Mouse (Mus musculus) C2C12 (cell line): ENCODE measurements around the gene Mrps34. TPM values are rescaled to one million over a fixed set of nuclear protein-coding genes. Genes with fewer than 3 reads are reported as not detected.

Source experiments
- H3K27me3 ChIP-seq: one replicate; pipeline ENCODE4 v1.6.1; 2011; ENCODE audit not compliant: control insufficient read depth, insufficient read depth, insufficient read length
- H3K36me3 ChIP-seq: one replicate; pipeline ENCODE4 v1.6.1; 2011; ENCODE audit not compliant: control insufficient read depth, insufficient read depth
- H3K4me3 ChIP-seq: one replicate; pipeline ENCODE4 v1.5.1; 2011; ENCODE audit warnings: mild to moderate bottlenecking, control low read depth; ENCODE audit not compliant: poor library complexity, insufficient read depth, severe bottlenecking
- H3K79me2 ChIP-seq: one replicate; pipeline ENCODE4 v1.6.1; 2011; ENCODE audit not compliant: control insufficient read depth, insufficient read depth
- H3K79me3 ChIP-seq: one replicate; pipeline ENCODE4 v1.6.1; 2011; ENCODE audit warnings: low read depth, control low read depth
- H3ac ChIP-seq: one replicate; pipeline ENCODE3; 2011; ENCODE audit warnings: low read depth; ENCODE audit not compliant: control insufficient read depth, insufficient read length
- CEBPB ChIP-seq: IDR thresholded peaks from one replicate; pipeline ENCODE4 v1.6.1; 2011; ENCODE audit warnings: low read depth, mild to moderate bottlenecking, control low read depth, moderate library complexity
- CTCF ChIP-seq: IDR thresholded peaks from one replicate; pipeline ENCODE4 v1.5.1; 2011; ENCODE audit not compliant: control insufficient read depth, insufficient read depth, insufficient read length
- FOSL1 ChIP-seq: IDR thresholded peaks from one replicate; pipeline ENCODE4 v1.8.0; 2011; ENCODE audit warnings: mild to moderate bottlenecking, low read length; ENCODE audit not compliant: poor library complexity, insufficient read depth, severe bottlenecking
- MAX ChIP-seq: IDR thresholded peaks from one replicate; pipeline ENCODE4 v1.6.1; 2011; ENCODE audit warnings: mild to moderate bottlenecking, control low read depth
- MYOD1 ChIP-seq: IDR thresholded peaks from one replicate; pipeline ENCODE4 v1.6.1; 2011; ENCODE audit warnings: low read depth; ENCODE audit not compliant: control insufficient read depth, insufficient read length
- MYOG ChIP-seq: IDR thresholded peaks from one replicate; pipeline ENCODE4 v1.6.1; 2011; ENCODE audit not compliant: control insufficient read depth, insufficient read length; ENCODE audit errors: extremely low read depth
- USF1 ChIP-seq: IDR thresholded peaks from one replicate; pipeline ENCODE4 v1.6.1; 2011; ENCODE audit warnings: low read depth, mild to moderate bottlenecking, control low read depth, moderate library complexity
- polyA plus RNA-seq: library from polyadenylated mRNA; unstranded; fragments of >200 nt; fragmentation: generic; extraction: Trizol; gene quantifications from one replicate; pipeline ENCODE4 v1.2.1, GENCODE M21; 2012; ENCODE audit warnings: missing spikeins

Gene Mrps34
- polyA plus RNA-seq, 1 experiment, result 107 TPM

DNA sequence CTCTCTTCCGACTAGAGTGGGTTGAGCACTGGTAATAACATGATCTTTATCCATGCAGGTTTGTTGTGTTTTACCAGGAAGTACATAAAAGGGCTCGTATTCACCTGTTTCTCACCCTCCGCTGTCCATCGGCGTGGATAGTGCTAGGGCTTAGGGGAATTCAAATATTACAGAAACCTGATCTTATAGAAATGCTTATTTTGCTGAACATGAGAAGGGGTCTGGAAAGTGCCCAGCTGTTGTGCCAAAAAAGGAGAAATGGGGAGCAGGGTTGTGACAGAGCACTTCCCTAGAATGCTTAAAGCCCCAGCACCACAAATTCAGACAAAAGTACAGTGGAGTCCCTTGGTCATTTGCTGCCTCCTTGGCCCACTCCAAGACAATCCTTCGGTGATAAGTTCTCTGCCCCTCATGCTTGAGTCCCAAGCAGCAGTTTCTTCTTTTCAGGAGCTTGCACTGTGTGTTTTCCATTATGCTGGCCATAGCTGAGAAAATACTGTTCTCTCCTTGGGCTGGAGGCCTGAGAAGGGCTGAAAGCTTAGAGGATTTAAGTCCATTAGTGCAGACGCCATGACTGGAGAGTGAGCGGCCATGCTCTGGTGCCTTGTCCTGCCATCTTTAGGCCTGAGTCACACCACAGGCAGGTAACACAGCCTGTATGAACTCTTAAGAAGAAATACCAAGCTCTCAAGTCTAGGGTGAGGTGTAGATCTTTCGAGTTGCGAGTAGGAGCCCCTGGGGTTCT lies 43.4 kb upstream of the Mrps34 start:
- Histone ChIP-seq H3K36me3 (no peaks in the 10 kb centered on the region), H3K79me2 (peaks cover 19% of the 10 kb centered on the region), H3K79me3 (no peaks in the 10 kb centered on the region), H3ac (no peak overlapping the region), H3K4me3 (no peak overlapping the region), H3K27me3 (no peaks in the 10 kb centered on the region)
- TF ChIP-seq MAX (no peak), MYOD1 (no peak)

GRCm38 (mm10) chr17:24855838-24856464 lies 39.0 kb upstream of the Mrps34 start:
- Histone ChIP-seq H3K27me3 (no peaks in the 10 kb centered on the region), H3K79me3 (no peaks in the 10 kb centered on the region), H3ac (peak overlapping the region; percentile 13), H3K36me3 (no peaks in the 10 kb centered on the region), H3K4me3 (no peak overlapping the region), H3K79me2 (no peaks in the 10 kb centered on the region)
- TF ChIP-seq FOSL1 (peak; percentile 91), MAX (peak; percentile 53), CEBPB (no peak), MYOD1 (no peak), USF1 (peak; percentile 83)

DNA sequence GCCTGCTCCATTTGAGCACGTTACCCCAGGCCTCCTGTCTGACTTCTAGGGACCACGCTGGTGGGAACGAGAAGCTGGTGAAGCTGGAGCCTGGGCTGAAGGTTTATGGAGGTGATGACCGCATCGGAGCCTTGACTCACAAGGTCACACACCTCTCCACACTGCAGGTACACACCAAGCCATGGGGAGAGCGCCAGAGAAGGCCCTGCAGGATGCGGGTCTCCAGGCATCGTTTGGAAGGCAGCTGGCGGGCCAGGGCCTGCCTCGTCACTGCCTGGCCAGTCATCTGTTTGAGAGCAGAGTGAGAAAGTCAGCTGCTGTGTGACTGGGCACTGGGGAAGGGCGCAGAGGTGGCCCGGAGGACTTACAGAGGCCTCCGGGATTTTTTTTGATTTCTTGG lies 38.3 kb upstream of the Mrps34 start:
- no peaks in the 10 kb centered on the region for H3K79me3 ChIP-seq
- no peak overlapping the region for H3ac ChIP-seq
- no peak for TF ChIP-seq MYOD1
- no peak for TF ChIP-seq MYOG
- no peak for TF ChIP-seq CTCF
- TF ChIP-seq CEBPB, result no peak
- TF ChIP-seq USF1, result no peak
- TF ChIP-seq FOSL1, result no peak
- TF ChIP-seq MAX, result no peak
- no peaks in the 10 kb centered on the region for H3K79me2 ChIP-seq
- no peaks in the 10 kb centered on the region for H3K27me3 ChIP-seq
- no peaks in the 10 kb centered on the region for H3K36me3 ChIP-seq
- H3K4me3 ChIP-seq, result no peak overlapping the region

DNA sequence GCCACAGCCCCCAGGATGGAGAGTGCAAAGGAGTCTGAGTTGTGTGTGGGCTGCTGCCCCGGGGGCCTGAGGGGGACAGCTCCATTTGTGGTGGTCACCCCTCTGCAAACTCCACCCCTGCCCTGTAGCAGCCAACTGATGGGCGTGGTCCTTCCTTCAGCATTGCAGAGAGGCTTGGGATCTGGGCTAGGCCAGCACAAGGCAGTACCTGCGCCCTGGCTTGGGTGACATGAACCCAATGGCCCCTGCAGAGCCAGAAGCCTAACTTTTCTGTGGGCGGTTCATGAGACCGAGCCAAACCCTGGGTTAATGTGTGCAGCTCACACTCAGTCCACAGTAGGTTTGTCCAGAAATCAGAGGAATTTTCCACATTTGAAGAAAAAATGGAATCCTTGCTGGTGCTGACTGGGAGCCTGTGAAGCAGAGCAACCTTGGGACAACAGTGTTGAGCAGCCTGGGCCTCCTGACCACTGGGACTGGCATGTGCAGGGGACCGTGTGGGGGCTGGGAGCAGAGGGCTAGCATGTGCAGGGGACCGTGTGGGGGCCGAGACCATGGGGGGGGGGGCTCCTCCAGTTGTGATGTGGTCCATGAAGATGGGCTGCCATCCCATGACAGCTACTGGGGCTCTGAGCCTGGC lies 37.0 kb upstream of the Mrps34 start:
- no peak overlapping the region for H3K4me3 ChIP-seq
- no peaks in the 10 kb centered on the region for H3K27me3 ChIP-seq
- TF ChIP-seq MYOD1, result no peak
- TF ChIP-seq CEBPB, result no peak
- no peak for TF ChIP-seq FOSL1
- no peak for TF ChIP-seq USF1
- no peak for TF ChIP-seq MAX
- H3K79me2 ChIP-seq, result no peaks in the 10 kb centered on the region
- H3K79me3 ChIP-seq, result no peaks in the 10 kb centered on the region
- H3K36me3 ChIP-seq, result no peaks in the 10 kb centered on the region
- no peak overlapping the region for H3ac ChIP-seq

- no peak for TF ChIP-seq CTCF
- TF ChIP-seq MAX, result no peak
- no peak for TF ChIP-seq USF1
- TF ChIP-seq MYOG, result no peak
- H3ac ChIP-seq, result no peak overlapping the region
- no peak overlapping the region for H3K4me3 ChIP-seq
- no peaks in the 10 kb centered on the region for H3K27me3 ChIP-seq
- H3K79me3 ChIP-seq, result no peaks in the 10 kb centered on the region
- H3K36me3 ChIP-seq, result no peaks in the 10 kb centered on the region
- no peaks in the 10 kb centered on the region for H3K79me2 ChIP-seq
Observed at GRCm38 (mm10) chr17:24858967-24859366, 35.9 kb upstream of the Mrps34 start.

GRCm38 (mm10) chr17:24860076-24860475 lies 34.8 kb upstream of the Mrps34 start:
- Histone ChIP-seq H3K79me2 (no peaks in the 10 kb centered on the region), H3K4me3 (no peak overlapping the region), H3K27me3 (no peaks in the 10 kb centered on the region), H3K36me3 (no peaks in the 10 kb centered on the region), H3K79me3 (no peaks in the 10 kb centered on the region), H3ac (no peak overlapping the region)
- no peak for TF ChIP-seq FOSL1
- TF ChIP-seq MYOD1, result no peak
- no peak for TF ChIP-seq CEBPB
